Mouse (Mus musculus): Measurements from ENCODE around the gene Ap4s1. TPM values are rescaled to one million over a fixed set of nuclear protein-coding genes. Genes with fewer than 3 reads are reported as not detected.
A peak's percentile ranks its signal among the peaks of the same experiment; 100 is the strongest.

The Ap4s1 gene
- polyA plus RNA-seq, 1 experiment from 2014 or later, result 49.2 TPM

DNA sequence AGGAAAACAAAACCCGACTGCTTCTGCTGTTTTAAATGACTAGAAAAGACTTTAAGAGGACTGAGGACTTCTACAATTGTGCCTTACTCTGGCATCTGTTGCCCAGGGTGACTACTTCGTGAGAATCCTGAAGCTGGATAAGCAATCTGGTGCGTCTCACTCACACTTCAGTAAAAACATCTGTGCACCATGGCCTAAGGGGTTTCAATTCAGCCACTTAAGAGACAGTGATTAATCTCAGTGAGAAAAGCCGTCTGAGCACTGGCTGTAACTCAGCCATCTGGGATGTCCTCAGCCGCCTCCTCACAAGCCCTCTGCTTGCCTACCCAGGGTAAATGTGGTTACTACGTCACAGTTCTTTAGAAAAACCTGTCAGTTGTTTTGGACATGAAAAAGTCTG lies 54.1 kb downstream of the Ap4s1 start:
- no peak overlapping the region for H3K4me3 ChIP-seq
- ATAC-seq (ENCODE audit: low FRiP score), result peak; percentile 61; the same call in 1 of the 2 replicates
- no peak overlapping the region for H3K9ac ChIP-seq
- H3K9me3 ChIP-seq (replicated peaks), result no peaks in the 10 kb centered on the region
- no peaks in the 10 kb centered on the region for H3K27me3 ChIP-seq
- no peak overlapping the region for H3K27ac ChIP-seq
- no peak overlapping the region for H3K4me2 ChIP-seq (replicated peaks)
- H3K36me3 ChIP-seq, result peaks cover 70% of the 10 kb centered on the region
- WGBS, result 56% methylated on average over 6 of the region's 6 CpGs
- no peaks in the 10 kb centered on the region for H3K4me1 ChIP-seq

DNA sequence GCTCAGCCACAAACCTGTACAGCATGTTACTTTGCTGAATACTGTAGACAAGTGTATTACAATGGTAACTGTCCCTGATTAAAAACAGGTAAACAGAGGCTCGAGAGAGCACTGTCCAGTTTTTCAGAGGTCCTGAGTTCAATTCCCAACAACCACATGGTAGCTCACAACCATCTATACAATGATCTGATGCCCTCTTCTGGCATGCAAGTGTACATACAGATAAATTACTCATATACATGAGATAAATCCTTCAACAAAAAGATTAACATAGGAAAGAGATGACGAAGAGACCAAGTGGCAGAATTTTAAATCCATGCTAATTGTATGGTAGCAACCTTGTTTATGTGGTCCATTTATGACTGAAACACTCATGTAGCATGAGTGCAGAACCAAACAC lies 56.5 kb downstream of the Ap4s1 start:
- peaks cover 85% of the 10 kb centered on the region for H3K36me3 ChIP-seq
- 96% methylated on average over 2 of the region's 2 CpGs for WGBS

DNA sequence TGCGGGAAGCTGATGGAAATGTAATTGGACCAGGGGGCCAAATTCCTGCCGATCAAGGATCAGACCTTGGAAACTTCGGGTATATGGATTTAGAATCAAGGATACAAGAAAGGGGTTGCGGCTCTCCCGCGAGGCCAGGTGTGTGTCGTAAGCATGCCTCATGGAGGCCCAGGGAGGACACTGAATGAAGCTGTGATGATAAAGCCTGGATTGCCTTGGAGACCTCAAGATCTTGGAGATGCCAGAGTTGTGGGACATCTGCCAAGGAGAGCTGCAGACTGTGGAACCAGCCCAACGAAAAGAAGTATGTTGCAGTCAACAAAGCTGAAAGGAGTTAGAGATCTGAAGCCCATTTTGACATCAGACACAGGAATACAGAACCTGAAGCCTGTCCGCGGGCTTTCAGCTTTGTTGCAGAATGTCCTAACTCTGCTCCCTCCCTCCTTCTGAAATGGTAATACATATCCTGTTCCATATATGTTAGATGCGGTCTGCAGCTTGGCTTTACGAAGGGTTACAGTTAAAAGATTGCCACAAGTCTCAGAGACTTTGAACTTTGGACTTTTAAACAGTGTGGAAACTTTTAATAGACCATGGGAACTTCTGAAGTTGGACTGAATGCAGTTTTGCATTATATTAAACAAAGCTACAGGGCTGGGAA lies 65.2 kb downstream of the Ap4s1 start:
- peaks cover 67% of the 10 kb centered on the region for H3K36me3 ChIP-seq
- H3K4me2 ChIP-seq (replicated peaks), result no peak overlapping the region
- no peak overlapping the region for H3K9ac ChIP-seq
- no peak overlapping the region for H3K4me3 ChIP-seq
- no peak for ATAC-seq (ENCODE audit: low FRiP score)
- whole genome bisulfite sequencing, result 95% methylated on average over 12 of the region's 12 CpGs
- H3K27me3 ChIP-seq, result no peaks in the 10 kb centered on the region
- no peak overlapping the region for H3K27ac ChIP-seq
- no peaks in the 10 kb centered on the region for H3K9me3 ChIP-seq (replicated peaks)
- H3K4me1 ChIP-seq, result no peaks in the 10 kb centered on the region

More for the DNA sequence above, 56.5 kb downstream of the Ap4s1 start:
- Histone ChIP-seq H3K4me1 (no peaks in the 10 kb centered on the region), H3K4me3 (no peak overlapping the region), H3K27ac (no peak overlapping the region), H3K4me2 (replicated peaks) (no peak overlapping the region), H3K9ac (no peak overlapping the region), H3K27me3 (no peaks in the 10 kb centered on the region), H3K9me3 (replicated peaks) (no peaks in the 10 kb centered on the region)
- ATAC-seq (ENCODE audit: low FRiP score), result no peak

- Histone ChIP-seq H3K4me1 (no peaks in the 10 kb centered on the region), H3K36me3 (peaks cover 62% of the 10 kb centered on the region), H3K4me2 (replicated peaks) (no peak overlapping the region), H3K9ac (no peak overlapping the region), H3K4me3 (no peak overlapping the region), H3K27me3 (no peaks in the 10 kb centered on the region), H3K9me3 (replicated peaks) (no peaks in the 10 kb centered on the region), H3K27ac (no peak overlapping the region)
- ATAC-seq (ENCODE audit: low FRiP score), result no peak
Measured at GRCm38 (mm10) chr12:51756599-51756961, 65.7 kb downstream of the Ap4s1 start.

- Histone ChIP-seq H3K36me3 (peaks cover 61% of the 10 kb centered on the region), H3K9me3 (replicated peaks) (no peaks in the 10 kb centered on the region), H3K4me2 (replicated peaks) (no peak overlapping the region), H3K27me3 (no peaks in the 10 kb centered on the region), H3K4me3 (no peak overlapping the region), H3K4me1 (no peaks in the 10 kb centered on the region), H3K9ac (no peak overlapping the region), H3K27ac (no peak overlapping the region)
- WGBS, result 96% methylated on average over 3 of the region's 3 CpGs
- no peak for ATAC-seq (ENCODE audit: low FRiP score)
Measured at GRCm38 (mm10) chr12:51759374-51759773, 68.5 kb downstream of the Ap4s1 start.

GRCm38 (mm10) chr12:51767454-51767853 lies 76.6 kb downstream of the Ap4s1 start:
- H3K9ac ChIP-seq, result no peak overlapping the region
- 96% methylated on average over 4 of the region's 4 CpGs for WGBS
- no peak overlapping the region for H3K4me3 ChIP-seq
- no peaks in the 10 kb centered on the region for H3K4me1 ChIP-seq
- H3K36me3 ChIP-seq, result peaks cover 63% of the 10 kb centered on the region
- no peak for ATAC-seq (ENCODE audit: low FRiP score)
- H3K9me3 ChIP-seq (replicated peaks), result no peaks in the 10 kb centered on the region
- H3K4me2 ChIP-seq (replicated peaks), result no peak overlapping the region
- no peaks in the 10 kb centered on the region for H3K27me3 ChIP-seq
- H3K27ac ChIP-seq, result no peak overlapping the region

DNA sequence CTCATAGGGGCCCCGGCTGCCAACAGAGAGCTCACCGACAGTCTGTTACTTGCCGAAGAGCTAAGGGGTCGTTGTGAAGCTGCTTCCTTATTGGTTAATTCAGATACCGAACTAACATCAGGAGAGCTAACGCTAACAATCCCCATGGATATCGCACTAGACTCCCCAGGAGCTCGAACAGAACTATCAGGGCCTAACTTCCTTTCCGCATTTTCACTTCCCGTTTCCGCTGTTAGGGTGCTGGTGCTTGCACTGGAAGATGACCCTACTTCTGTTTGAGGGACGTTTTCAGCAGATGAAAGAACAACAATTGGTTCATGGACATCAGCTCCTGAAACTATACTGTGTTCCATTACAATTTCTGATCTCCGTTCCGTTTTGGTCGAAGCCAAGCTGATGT lies 77.9 kb downstream of the Ap4s1 start:
- Histone ChIP-seq H3K4me1 (no peaks in the 10 kb centered on the region), H3K36me3 (peaks cover 57% of the 10 kb centered on the region), H3K4me2 (replicated peaks) (no peak overlapping the region), H3K9me3 (replicated peaks) (no peaks in the 10 kb centered on the region), H3K4me3 (no peak overlapping the region), H3K9ac (no peak overlapping the region), H3K27ac (no peak overlapping the region), H3K27me3 (no peaks in the 10 kb centered on the region)
- WGBS, result 94% methylated on average over 15 of the region's 15 CpGs
- ATAC-seq (ENCODE audit: low FRiP score), result no peak

DNA sequence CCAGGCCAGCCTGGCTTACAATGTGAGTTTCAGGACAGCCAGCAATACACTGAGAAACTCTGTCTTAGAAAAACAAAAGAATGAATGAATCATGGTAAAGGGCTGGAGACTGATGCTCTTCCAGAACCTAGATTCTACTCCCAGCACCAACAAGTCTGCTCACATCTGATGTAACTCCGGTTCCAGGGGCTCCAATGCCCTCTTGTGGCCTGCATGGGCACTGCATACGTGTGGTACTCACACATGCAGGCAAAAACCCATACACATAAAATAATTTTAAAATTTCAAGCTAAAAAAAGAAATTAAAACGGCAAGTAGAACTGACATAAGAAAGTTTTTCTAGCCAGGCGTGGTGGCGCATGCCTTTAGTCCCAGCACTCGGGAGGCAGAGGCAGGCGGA lies 94.0 kb downstream of the Ap4s1 start:
- ATAC-seq (ENCODE audit: low FRiP score), result no peak
- H3K27me3 ChIP-seq, result no peaks in the 10 kb centered on the region
- no peak overlapping the region for H3K9ac ChIP-seq
- no peaks in the 10 kb centered on the region for H3K4me1 ChIP-seq
- H3K36me3 ChIP-seq, result peaks cover 68% of the 10 kb centered on the region
- no peak overlapping the region for H3K27ac ChIP-seq
- H3K4me2 ChIP-seq (replicated peaks), result no peak overlapping the region
- no peaks in the 10 kb centered on the region for H3K9me3 ChIP-seq (replicated peaks)
- 94% methylated on average over 7 of the region's 7 CpGs for WGBS
- no peak overlapping the region for H3K4me3 ChIP-seq

Other genes with a start within 250 kb of the Ap4s1 start
- 11.9 and 12.0 TPM in 2 replicates for gene Coch, start 97.7 kb upstream of the Ap4s1 start, polyA plus RNA-seq (2016; fragmentation: Nextera tagmentation; extraction: Ambion mirVana)
- gene Strn3, start 864 bp downstream of the Ap4s1 start, polyA plus RNA-seq (2016; fragmentation: Nextera tagmentation; extraction: Ambion mirVana), result 57.8 and 63.1 TPM in 2 replicates
- gene Hectd1, start 138.5 kb downstream of the Ap4s1 start, polyA plus RNA-seq (2016; fragmentation: Nextera tagmentation; extraction: Ambion mirVana), result 40.9 and 42.8 TPM in 2 replicates

Measured in hindbrain, embryonic 12.5 days (tissue).